Mouse (Mus musculus) intestine, embryonic 14.5 days (tissue): ENCODE data around the gene Acyp1. TPM values are rescaled to one million over a fixed set of nuclear protein-coding genes. Genes with fewer than 3 reads are reported as not detected.

Experiments
- ATAC-seq: fragments of 200-750 bp; cut with Nextera tagmentation; replicated peaks from 2 replicates; pipeline ENCODE4 v1.8.0; 2017; ENCODE audit warnings: low read depth, moderate number of reproducible peaks, moderate TSS enrichment, moderate library complexity; ENCODE audit not compliant: low FRiP score, low TSS enrichment
- DNase-seq: peaks from one replicate; pipeline ENCODE4 v3.0.0-alpha.2; 2018; ENCODE audit warnings: low spot score
- H3K27ac ChIP-seq: fragments of 300-500 bp; sonication (generic); 2 replicates; pipeline ENCODE4 v1.5.1; 2014; ENCODE audit warnings: low read depth, mild to moderate bottlenecking, control low read depth
- H3K27me3 ChIP-seq: fragments of 300-500 bp; sonication (generic); replicated peaks from 2 replicates; pipeline ENCODE4 v1.6.1; 2014; ENCODE audit warnings: low read length, control low read depth; ENCODE audit not compliant: control insufficient read depth, insufficient read depth
- H3K36me3 ChIP-seq: fragments of 300-500 bp; sonication (generic); 2 replicates; pipeline ENCODE4 v1.6.1; 2014; ENCODE audit warnings: low read length, control low read depth; ENCODE audit not compliant: control insufficient read depth, insufficient read depth
- H3K4me1 ChIP-seq: fragments of 300-500 bp; sonication (generic); replicated peaks from 2 replicates; pipeline ENCODE4 v1.6.1; 2014; ENCODE audit warnings: low read length, control low read depth, mixed read lengths; ENCODE audit not compliant: control insufficient read depth, insufficient read depth
- H3K4me2 ChIP-seq: fragments of 300-500 bp; sonication (generic); 2 replicates; pipeline ENCODE4 v1.6.1; 2014; ENCODE audit warnings: low read length
- H3K4me3 ChIP-seq: fragments of 300-500 bp; sonication (generic); 2 replicates; pipeline ENCODE4 v1.5.1; 2014; ENCODE audit warnings: low read depth, low read length, control low read depth, mixed read lengths
- H3K9ac ChIP-seq: fragments of 300-500 bp; sonication (generic); 2 replicates; pipeline ENCODE4 v1.6.1; 2014; ENCODE audit warnings: mild to moderate bottlenecking, low read length
- H3K9me3 ChIP-seq: fragments of 300-500 bp; sonication (generic); 2 replicates; pipeline ENCODE4 v1.6.1; 2016; ENCODE audit warnings: low read length, control low read depth; ENCODE audit not compliant: control insufficient read depth
- WGBS: fragments of 180-500 bp; shearing (Covaris S2); extraction: QIAGEN DNeasy Blood & Tissue Kit; methylation state at CpG from one replicate; pipeline ENCODE4 v1.1.7; 2014; 5-methylcytosine and 5-hydroxymethylcytosine counted together
- polyA plus RNA-seq: library from polyadenylated mRNA; unstranded; fragments of >200 nt; fragmentation: Nextera tagmentation; extraction: Ambion mirVana; gene quantifications from 2 replicates; pipeline ENCODE4 v1.2.1, GENCODE M21; 2014

Gene Acyp1
- polyA plus RNA-seq, 1 experiment from 2014 or later: 52.7 TPM

DNA sequence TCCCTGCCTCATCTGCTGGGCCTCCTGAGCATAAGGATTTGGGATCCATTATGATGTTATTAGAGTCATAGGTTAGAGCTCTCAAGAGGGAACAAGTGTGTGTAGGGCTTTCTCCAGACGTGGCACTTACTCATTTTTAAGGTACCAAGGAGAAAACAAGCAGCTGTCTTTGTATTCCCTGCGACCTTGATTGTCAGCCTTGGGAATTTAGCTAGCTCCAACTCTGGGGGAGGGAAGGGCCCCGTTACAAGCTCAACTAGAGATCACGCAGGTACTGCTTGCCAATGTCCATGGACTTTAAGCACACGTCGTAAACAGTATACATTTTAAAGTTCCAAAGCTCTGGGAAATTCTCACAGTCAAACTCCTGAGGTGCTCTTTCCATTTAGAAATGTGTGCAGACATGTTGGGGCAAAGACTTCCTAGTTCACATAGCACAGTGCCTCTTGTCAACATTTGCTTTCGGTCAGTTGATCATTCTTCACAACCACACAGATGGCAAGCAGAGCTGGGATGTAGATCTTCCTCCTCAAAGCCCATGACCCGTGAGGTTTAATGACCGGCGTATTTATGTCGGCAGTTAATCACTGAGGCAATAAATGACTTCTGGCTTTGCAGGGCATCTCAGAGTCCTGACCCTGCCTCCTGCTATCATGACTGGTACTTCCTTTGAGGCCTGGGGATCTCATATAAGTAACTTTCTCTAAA lies 10.0 kb upstream of the Acyp1 start:
- WGBS: 37% methylated on average over 11 of the region's 11 CpGs

DNA sequence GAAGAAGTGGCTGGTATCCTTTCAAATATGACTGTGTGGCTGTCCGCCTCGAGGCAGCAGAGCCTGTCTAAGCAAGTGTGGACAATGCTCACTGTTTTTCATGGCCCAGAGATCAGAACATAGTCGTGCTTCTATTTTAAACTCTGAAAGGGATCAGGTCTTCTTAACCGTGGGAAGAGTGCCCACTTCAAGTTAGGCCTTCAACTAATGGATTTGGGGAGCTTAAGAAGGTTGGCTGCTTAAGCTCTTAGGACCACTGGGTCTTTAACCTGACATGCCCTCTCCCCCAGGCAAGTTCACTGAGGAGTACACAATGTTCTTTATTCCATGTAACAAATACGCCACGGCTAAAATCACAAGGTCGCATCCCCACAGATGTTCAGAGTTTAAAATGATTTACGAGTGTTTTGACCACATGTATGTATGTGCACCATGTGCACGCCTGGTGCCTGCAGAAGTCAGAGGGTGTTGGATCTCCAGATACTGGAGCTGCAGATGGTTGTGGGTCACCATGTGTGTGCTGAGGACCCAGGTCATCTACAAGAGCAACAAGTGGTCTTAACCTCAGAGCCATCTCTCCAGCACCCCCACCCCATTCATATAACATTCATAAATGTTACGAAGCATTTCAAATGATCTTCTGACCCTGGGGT lies 9.2 kb upstream of the Acyp1 start:
- no peak overlapping the region for H3K9ac ChIP-seq
- H3K27ac ChIP-seq: no peak overlapping the region
- ATAC-seq (no peak), DNase-seq (no peak)
- H3K4me1 ChIP-seq: peaks cover 4% of the 10 kb centered on the region; the same call in 1 of the 2 replicates
- H3K4me3 ChIP-seq: no peak overlapping the region
- 74% methylated on average over 10 of the region's 10 CpGs for WGBS
- no peak overlapping the region for H3K4me2 ChIP-seq
- H3K27me3 ChIP-seq: no peaks in the 10 kb centered on the region
- peaks cover 31% of the 10 kb centered on the region for H3K36me3 ChIP-seq
- H3K9me3 ChIP-seq: peaks cover 16% of the 10 kb centered on the region

More for the DNA sequence above, 10.0 kb upstream of the Acyp1 start:
- Histone ChIP-seq H3K27me3 (no peaks in the 10 kb centered on the region), H3K4me3 (no peak overlapping the region), H3K27ac (no peak overlapping the region), H3K36me3 (peaks cover 39% of the 10 kb centered on the region), H3K9ac (no peak overlapping the region), H3K4me1 (peaks cover 4% of the 10 kb centered on the region; the same call in 1 of the 2 replicates), H3K4me2 (no peak overlapping the region), H3K9me3 (peaks cover 15% of the 10 kb centered on the region)
- ATAC-seq (no peak; the same call in 1 of the 2 replicates), DNase-seq (no peak)

DNA sequence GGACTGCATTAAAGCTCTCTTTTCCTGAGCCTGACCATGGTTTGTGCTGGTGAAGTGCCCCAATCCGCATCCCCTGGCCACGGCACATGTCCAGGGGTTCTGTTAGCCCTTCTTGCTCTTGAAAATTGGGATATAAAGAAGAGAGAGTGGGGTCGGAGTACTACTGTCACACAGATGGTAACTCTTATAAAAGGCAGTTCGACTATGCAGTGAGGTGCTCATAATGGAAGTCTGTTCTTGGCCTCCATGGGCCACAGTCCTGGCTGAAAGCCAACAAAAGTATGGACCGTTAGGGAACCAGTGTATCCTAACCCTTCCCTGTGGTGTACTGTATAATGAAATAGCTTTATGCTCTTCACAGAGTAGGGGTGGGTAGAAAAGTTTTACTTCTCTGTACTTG lies 8.7 kb upstream of the Acyp1 start:
- H3K36me3 ChIP-seq: peaks cover 26% of the 10 kb centered on the region
- H3K4me2 ChIP-seq: no peak overlapping the region
- no peaks in the 10 kb centered on the region for H3K27me3 ChIP-seq
- peaks cover 16% of the 10 kb centered on the region for H3K9me3 ChIP-seq
- H3K4me1 ChIP-seq: peaks cover 4% of the 10 kb centered on the region; the same call in 1 of the 2 replicates
- no peak overlapping the region for H3K27ac ChIP-seq
- H3K4me3 ChIP-seq: no peak overlapping the region
- DNase-seq (no peak), ATAC-seq (no peak)
- 79% methylated on average over 5 of the region's 5 CpGs for WGBS
- H3K9ac ChIP-seq: no peak overlapping the region

DNA sequence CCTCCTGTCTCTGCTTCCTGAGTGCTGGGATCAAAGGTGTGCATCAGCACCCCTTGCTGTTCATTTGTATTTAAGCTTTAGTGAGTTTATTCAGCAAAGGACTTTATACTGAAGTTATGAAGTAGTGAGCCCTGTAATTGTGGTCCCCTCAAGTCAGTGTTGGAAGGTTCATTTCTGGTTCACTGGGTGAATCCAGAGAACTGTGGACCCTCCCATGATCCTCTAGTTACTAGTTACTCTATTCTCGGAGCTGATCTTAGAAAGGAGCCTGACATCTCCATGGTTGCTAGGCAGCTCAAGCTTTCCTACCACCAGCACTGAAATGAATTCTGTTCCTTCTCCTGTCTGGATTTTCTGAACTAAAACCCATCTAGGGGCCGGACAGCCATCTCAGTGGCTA lies 7.3 kb upstream of the Acyp1 start:
- H3K9ac ChIP-seq: no peak overlapping the region
- H3K4me2 ChIP-seq: no peak overlapping the region
- H3K27me3 ChIP-seq: no peaks in the 10 kb centered on the region
- peaks cover 13% of the 10 kb centered on the region for H3K36me3 ChIP-seq
- H3K4me3 ChIP-seq: no peak overlapping the region
- no peak for DNase-seq
- peaks cover 4% of the 10 kb centered on the region; the same call in 1 of the 2 replicates for H3K4me1 ChIP-seq
- peaks cover 16% of the 10 kb centered on the region for H3K9me3 ChIP-seq
- no peak overlapping the region for H3K27ac ChIP-seq
- no peak for ATAC-seq
- WGBS: 91% methylated on average over 2 of the region's 2 CpGs

DNA sequence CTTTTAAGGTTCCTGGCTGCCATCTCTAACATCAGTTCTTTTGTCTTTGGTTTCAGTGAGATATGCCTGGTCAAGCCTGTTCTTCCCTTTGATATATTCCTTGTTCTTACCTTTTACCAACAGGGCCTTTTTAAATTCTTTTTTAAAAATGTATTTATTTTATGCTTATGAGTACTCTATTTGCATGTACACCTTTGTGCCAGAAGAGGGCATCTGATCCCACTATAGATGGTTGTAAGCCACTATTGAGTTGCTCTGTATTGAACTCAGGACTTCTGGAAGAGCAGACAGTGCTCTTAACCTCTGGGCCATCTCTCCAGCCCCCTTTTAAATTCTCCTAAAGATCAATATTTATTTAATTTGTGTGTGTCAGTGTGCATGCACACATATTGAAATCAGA lies 4.7 kb upstream of the Acyp1 start:
- Histone ChIP-seq H3K36me3 (0 out of 2 replicates have a peak, but pooled peaks cover 5% of the 10 kb centered on the region), H3K9me3 (peaks cover 16% of the 10 kb centered on the region), H3K27me3 (no peaks in the 10 kb centered on the region), H3K27ac (no peak overlapping the region), H3K4me1 (peaks cover 7% of the 10 kb centered on the region), H3K4me2 (no peak overlapping the region), H3K9ac (no peak overlapping the region), H3K4me3 (no peak overlapping the region)
- DNase-seq (no peak), ATAC-seq (no peak)

DNA sequence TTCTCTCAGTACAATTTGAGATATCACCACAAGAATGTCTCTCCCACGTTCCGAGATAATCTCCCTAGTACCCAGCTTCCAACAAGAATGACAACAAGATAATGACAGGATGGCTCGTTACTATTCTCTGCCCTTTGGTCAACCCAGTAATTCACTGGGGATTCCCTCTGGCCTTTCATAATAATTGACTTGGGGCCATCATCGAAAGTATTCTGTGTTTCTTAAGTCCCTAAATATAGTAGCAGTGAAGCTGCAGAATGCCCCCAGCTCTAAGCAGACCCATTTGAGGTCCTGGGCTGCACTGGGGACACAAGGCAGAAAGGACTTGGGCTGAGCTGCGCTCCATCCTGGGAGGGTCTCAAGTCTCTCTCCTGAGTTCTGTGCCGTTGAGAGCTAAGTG lies 4.0 kb upstream of the Acyp1 start:
- H3K4me1 ChIP-seq: peaks cover 10% of the 10 kb centered on the region
- DNase-seq (no peak), ATAC-seq (no peak)
- H3K9me3 ChIP-seq: peaks cover 16% of the 10 kb centered on the region
- H3K27me3 ChIP-seq: no peaks in the 10 kb centered on the region
- H3K4me2 ChIP-seq: no peak overlapping the region
- H3K9ac ChIP-seq: no peak overlapping the region
- no peaks in the 10 kb centered on the region for H3K36me3 ChIP-seq
- H3K27ac ChIP-seq: no peak overlapping the region
- WGBS: 78% methylated on average over 6 of the region's 6 CpGs
- no peak overlapping the region for H3K4me3 ChIP-seq

DNA sequence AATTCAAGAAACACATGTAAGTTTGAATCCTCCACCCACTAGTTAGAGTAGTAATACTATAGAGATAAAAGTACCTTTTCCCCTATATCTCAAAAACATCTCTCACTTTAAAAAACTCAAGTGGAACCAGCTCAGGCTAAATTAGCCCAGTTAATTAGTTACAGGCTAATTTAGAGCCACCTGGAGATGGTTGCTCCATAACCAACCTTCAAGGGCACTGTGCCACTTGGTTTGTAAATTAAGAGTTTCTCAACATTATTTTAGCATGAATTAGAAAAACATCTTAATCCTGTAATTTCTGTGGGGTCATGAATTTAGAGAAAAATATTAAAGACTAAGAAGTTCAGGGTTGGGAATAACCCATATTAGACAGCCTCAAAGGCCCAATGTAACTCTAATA lies 3.3 kb upstream of the Acyp1 start:
- no peak for ATAC-seq

DNA sequence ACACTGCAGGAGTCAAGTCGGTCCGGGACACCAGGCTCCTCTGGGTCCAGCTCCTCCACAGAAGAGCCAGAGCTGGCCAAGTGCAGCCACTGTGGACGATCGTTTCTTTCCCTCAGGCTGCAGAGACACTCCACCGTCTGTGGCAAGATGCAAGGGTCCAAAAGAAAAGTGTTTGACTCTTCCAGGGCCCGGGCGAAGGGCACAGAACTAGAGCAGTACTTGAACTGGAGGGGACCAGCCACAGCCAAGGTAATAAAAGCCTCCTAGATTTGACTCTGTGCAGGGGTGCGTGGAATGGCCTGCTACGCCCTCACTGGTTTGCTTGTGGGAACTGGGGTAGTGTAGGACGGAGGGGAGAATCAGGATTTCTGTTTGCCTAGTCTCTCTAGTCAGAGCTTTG lies 2.4 kb upstream of the Acyp1 start:
- Histone ChIP-seq H3K9ac (no peak overlapping the region), H3K4me2 (0 out of 2 replicates have a peak overlapping the region, but pooled peaks have one; percentile 8), H3K36me3 (no peaks in the 10 kb centered on the region), H3K27ac (no peak overlapping the region), H3K27me3 (no peaks in the 10 kb centered on the region), H3K4me3 (no peak overlapping the region), H3K9me3 (peaks cover 16% of the 10 kb centered on the region), H3K4me1 (peaks cover 11% of the 10 kb centered on the region)
- ATAC-seq (no peak), DNase-seq (no peak)
- WGBS: 75% methylated on average over 10 of the region's 10 CpGs

More for the DNA sequence above, 3.3 kb upstream of the Acyp1 start:
- no peak for DNase-seq
- no peak overlapping the region for H3K4me3 ChIP-seq
- H3K36me3 ChIP-seq: no peaks in the 10 kb centered on the region
- no peaks in the 10 kb centered on the region for H3K27me3 ChIP-seq
- no peak overlapping the region for H3K27ac ChIP-seq
- H3K9me3 ChIP-seq: peaks cover 16% of the 10 kb centered on the region
- H3K4me2 ChIP-seq: no peak overlapping the region
- H3K9ac ChIP-seq: no peak overlapping the region
- H3K4me1 ChIP-seq: peaks cover 11% of the 10 kb centered on the region
